Mouse (Mus musculus) erythroblast, embryonic 14.5 days (primary cell): ENCODE data around the gene Inhbe.

Source experiments
- GATA1 ChIP-seq: IDR thresholded peaks from 2 replicates; pipeline ENCODE4 v1.6.1; 2012; ENCODE audit warnings: low read length, inconsistent platforms, mixed read lengths
- TAL1 ChIP-seq: IDR thresholded peaks from 3 replicates; pipeline ENCODE4 v1.6.1; 2012; ENCODE audit warnings: low read length, inconsistent platforms, mixed read lengths

- TF ChIP-seq GATA1 (no peak), TAL1 (no peak)
Observed at GRCm38 (mm10) chr10:127335271-127335670, 18.9 kb downstream of the Inhbe start.
